Mouse (Mus musculus) cortical plate, adult 2 months (tissue): ENCODE results near the gene F2rl2.

Experiments used
- CTCF ChIP-seq: fragments of 200-500 bp; IDR thresholded peaks from 2 replicates; pipeline ENCODE4 v1.5.1; 2011; ENCODE audit warnings: mild to moderate bottlenecking, control low read depth, low read length; ENCODE audit not compliant: insufficient read depth; ENCODE audit errors: extremely low read depth
- POLR2A ChIP-seq: fragments of 200-500 bp; IDR thresholded peaks from 2 replicates; pipeline ENCODE4 v1.6.1; 2011; ENCODE audit warnings: mild to moderate bottlenecking, low read length, control low read depth; ENCODE audit not compliant: insufficient read depth; ENCODE audit errors: extremely low read depth

DNA sequence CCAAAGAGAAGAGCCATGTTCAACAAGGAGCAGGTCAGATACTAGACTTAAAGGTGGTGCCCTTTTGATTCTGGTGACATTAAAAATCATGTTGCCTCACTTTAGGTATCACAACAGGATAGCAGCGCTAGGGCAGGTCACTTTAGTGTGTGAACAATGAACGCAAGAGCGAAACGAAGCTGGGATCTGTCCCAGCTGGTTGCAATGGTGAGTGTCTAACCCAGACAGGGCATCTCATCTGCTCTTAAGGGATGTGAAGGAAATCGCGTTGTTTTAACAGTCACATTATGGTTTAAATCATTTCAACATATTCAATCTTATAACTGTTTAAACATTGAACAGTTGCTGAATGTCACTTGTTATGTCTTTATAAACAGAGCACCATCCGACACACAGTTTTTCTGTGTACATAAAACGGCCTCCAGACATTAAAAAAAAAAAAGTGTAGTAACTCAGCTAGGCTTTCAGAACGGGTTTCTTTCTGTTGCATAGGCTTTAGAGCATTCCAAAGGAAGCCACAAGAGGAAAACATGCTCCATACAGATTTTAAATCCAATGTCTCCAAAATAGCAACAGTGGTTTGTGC is 46.3 kb downstream of the F2rl2 start:
- TF ChIP-seq CTCF (no peak), POLR2A (no peak)
